Mouse (Mus musculus) liver, postnatal 0 days (tissue): ENCODE results near the gene Cd3g.

ENCODE experiments used
- CTCF ChIP-seq: sonication (generic); IDR thresholded peaks from 2 replicates; pipeline ENCODE4 v1.5.1; 2016; ENCODE audit warnings: antibody characterized with exemption, low read depth
- EP300 ChIP-seq: IDR thresholded peaks from 2 replicates; pipeline ENCODE4 v1.6.1; 2016; ENCODE audit warnings: antibody characterized with exemption, low read depth, mild to moderate bottlenecking

GRCm38 (mm10) chr9:45023638-45024037, 43.4 kb upstream of the Cd3g start:
- no peak for TF ChIP-seq CTCF
- TF ChIP-seq EP300: no peak
